Mouse (Mus musculus) neutrophil, adult 83 days (primary cell): ENCODE measurements around the gene BC030867. TPM values are rescaled to one million over a fixed set of nuclear protein-coding genes. Genes with fewer than 3 reads are reported as not detected.

ENCODE experiments used
- total RNA-seq, 2 experiments: library from RNA; stranded (reverse); gene quantifications; one replicate each; pipeline ENCODE4 v1.2.4; 2023

BC030867 gene
- 1 to 10 TPM; 8.7 to 9.4 TPM for total RNA-seq

DNA sequence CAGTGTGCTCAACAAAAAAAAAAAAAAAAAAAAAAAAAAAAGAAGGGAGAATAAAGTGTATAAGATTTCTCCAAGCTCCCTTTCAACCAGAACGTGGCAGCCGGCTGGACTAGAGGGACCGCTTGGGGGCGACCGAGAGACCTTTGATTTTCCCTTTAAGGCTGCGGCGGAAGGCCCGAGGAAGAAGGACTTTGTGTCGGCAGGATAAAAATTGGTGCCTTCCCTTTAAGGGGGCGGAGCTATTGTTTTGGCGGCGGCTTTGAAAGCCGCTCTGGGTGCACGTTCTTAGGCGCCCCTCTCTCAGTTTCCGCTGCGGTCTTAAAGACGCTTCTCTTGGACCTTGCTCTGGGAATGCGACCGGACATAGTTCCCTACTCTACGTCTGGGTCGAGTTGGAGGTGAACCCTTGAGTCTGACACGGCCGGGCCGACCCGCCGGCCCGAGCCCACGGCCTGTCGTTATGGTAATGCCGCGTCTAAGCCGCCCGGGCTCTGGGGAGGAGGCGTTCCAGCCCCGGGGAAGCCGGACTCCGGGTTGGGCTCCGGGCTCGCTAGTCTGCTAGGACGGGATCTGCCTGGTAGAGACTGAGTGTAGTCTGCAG is at the start of gene BC030867:
TSS of gene BC030867 (plus strand) at position 253 of the 601 bp plus-strand sequence.

DNA sequence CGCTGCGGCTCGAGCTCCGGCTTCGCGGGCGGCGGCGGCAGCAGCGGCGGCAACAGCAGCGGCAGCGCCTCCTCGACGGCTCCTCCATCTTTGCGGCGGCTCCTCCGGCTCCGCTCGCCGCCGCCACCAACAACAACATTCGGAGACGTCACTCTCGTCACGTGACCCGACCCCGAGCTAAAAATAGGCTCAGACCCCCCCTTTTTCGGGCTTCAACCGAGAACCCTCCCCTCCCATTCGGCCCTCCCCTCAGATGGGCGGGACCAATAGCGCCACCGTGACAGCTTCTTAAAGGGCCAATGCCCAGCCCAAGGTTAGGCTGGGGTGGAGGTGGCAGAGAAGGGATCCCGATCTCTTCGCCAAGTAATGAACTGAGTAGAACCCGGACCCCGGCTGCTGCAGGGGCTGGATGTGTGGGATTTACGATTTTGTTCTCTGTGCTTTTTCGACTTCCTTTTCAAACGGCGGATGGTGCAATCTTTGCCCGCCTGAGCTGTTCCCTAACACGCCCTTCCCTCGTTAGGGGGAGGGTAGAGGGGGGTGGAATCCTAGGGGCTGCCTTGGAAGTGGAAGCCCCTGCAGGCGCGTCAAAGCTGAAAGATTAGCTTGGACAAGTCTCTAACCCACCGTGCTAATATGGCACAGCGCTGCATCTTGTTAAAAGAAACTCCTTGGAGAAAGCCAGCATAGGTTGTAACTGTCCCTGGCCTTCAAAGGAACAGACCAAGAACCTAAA is 18.5 kb upstream of the BC030867 start, which contains the start of gene Hdac5:
TSS of gene Hdac5 (minus strand) at position 161 of the 736 bp plus-strand sequence.

DNA sequence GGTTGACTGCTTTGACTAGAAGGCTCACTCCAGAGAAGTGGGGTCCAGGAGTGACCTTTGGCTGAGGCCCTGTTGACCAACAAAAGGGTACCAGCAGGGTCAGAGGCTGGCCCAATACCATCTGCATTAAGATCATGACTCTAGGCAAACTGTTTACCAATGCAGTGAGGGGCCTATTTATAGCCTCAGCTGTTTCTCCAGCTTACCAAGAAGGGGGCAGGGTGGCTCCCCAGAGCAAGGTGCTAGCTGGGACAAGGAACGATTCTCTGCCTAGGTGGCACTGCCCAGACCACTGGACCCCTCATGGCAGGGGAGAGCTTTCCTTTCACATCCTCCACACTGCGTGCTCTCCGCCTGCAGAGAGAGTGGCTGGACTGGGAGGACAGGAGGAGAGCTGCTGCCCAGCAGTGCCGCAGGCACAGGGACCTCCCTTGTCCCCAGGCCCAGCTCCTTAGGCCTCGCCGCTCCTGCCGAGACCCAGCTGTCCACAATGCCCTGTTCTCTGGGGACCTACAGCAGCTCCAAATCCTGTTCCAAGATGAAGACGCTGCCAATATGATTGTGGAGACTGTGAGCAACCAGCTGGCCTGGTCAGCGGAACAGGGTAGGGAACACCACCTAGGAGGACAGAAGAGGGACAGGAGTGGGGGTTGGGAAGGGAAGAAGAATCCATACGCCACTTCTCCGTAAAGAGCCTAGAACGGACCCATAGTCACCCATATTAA is 20.0 kb downstream of the BC030867 start, which contains the start of gene Asb16:
TSS of gene Asb16 (plus strand) at position 224 of the 725 bp plus-strand sequence.

DNA sequence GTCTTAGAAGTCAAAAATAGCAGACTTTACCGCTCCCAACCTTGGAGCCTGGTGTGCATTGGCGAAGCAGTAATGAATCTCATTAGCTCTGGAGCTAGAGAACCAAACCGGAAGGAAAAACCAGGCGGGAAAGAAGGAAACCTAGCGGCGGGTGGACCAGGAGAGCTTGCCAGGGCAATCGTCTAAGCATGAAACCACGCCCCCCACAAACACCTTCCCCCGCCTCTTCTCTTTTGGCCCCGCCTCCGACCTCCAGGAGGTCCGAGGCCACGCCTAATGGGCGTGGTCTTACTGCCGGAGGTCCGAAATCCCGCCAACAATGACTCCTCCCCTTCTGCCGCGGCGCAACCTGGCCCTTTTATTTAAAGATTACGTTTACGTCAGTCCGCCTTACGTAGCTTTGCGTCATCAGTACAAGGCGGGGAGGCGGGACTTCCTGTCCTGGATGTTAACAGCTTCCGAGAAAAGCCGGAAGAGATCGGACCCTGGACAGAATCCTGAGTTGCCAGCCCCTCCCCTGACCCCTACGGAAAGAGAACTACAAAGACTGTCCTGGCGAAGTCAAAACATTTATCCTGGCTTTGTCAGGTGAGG is 35.9 kb downstream of the BC030867 start, which contains the start of gene Tmub2:
TSS of gene Tmub2 (plus strand) at position 431 of the 594 bp plus-strand sequence.

DNA sequence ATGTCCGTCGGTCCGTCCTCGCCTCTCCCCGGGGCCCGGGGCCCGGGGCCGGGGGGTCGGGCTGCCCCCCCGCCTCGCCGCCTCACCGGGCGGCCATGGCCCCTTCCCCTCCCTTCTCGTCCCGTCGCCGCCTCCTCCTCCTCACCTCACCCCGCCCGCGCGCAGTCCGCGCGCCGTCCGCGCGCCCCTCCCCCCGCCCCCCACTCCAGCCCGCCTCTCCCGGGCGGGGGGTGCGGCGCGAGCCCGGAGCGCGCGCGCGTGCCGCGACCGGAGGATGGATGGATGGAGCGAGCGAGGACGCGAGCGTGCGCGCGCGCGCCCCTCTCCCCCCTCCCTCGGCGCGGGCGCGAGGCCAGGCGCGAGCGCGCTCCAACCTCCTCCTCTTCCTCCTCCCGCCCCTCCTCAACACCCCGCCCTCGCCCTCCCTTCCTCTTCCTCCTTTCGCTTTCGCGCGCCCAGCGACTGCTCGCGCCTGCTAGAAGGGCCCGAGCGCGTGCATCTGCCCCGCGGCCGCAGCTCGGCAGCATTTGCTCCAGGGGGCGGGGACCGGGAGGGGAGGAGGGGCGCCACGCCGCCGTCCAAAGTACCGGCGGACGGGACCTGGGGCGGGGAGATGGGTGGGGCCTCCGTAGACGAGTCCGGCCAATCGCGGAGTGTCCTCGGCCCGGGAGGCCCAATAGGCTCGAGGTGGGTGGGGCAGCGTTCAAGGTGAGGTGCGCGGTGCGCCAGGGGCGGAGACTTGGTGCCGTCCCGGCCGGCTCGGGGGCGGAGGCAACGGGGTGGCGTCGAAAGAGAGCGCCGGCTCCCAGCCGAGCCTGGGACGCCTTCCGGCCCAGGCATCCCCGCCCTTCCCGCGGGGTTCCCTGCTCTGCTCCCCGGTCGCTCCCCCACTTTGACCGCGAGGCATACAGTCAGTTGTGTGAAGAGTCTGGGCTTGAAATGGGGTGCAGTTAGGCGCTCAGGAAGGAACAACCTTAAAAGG is 48.1 kb downstream of the BC030867 start, which contains the start of gene Atxn7l3:
TSS of gene Atxn7l3 (minus strand) at position 141 of the 982 bp plus-strand sequence.

Other genes starting within 250 kb of the BC030867 start
- not detected for gene Mpp3, start 220.4 kb upstream of the BC030867 start, total RNA-seq
- gene Cd300lg, start 207.4 kb upstream of the BC030867 start, total RNA-seq = 10 to 100 TPM; 20.9 to 21.3 TPM
- gene Mpp2, start 160.4 kb upstream of the BC030867 start, total RNA-seq = 1 to 10 TPM; 1.2 to 2.6 TPM
- gene Ppy, start 147.6 kb upstream of the BC030867 start, total RNA-seq = not detected
- gene Pyy, start 141.1 kb upstream of the BC030867 start, total RNA-seq = not detected
- gene Nags, start 103.4 kb upstream of the BC030867 start, total RNA-seq = not detected
- gene Tmem101, start 92.5 kb upstream of the BC030867 start, total RNA-seq = 1 to 10 TPM; 8.7 to 9.7 TPM
- gene Lsm12, start 63.6 kb upstream of the BC030867 start, total RNA-seq = 10 to 100 TPM; 34.9 to 35.5 TPM
- 10 to 100 TPM; 21.0 to 22.3 TPM for gene G6pc3, start 59.3 kb upstream of the BC030867 start, total RNA-seq
- gene Hdac5, start 18.7 kb upstream of the BC030867 start, total RNA-seq = 100 to 1,000 TPM; 101 to 110 TPM
- under 1 TPM in 1 of 2 experiments, not detected in 1; 0.13 TPM for gene Asb16, start 19.9 kb downstream of the BC030867 start, total RNA-seq
- 10 to 100 TPM; 44.9 to 45.2 TPM for gene Tmub2, start 36.0 kb downstream of the BC030867 start, total RNA-seq
- 10 to 100 TPM; 54.9 to 66.5 TPM for gene Atxn7l3, start 47.7 kb downstream of the BC030867 start, total RNA-seq
- gene Ubtf, start 70.9 kb downstream of the BC030867 start, total RNA-seq = 10 to 100 TPM; 79.6 to 80.9 TPM
- gene Slc4a1, start 117.3 kb downstream of the BC030867 start, total RNA-seq = 10 to 100 TPM; 42.9 to 79.0 TPM
- not detected for gene Rundc3a, start 144.5 kb downstream of the BC030867 start, total RNA-seq
- gene Slc25a39, start 159.1 kb downstream of the BC030867 start, total RNA-seq = 10 to 100 TPM; 44.2 to 50.6 TPM
- gene Grn, start 181.4 kb downstream of the BC030867 start, total RNA-seq = 100 to 1,000 TPM; 301 to 325 TPM
- not detected for gene Fam171a2, start 198.8 kb downstream of the BC030867 start, total RNA-seq
- gene Itga2b, start 221.2 kb downstream of the BC030867 start, total RNA-seq = 10 to 100 TPM; 12.1 to 14.4 TPM